Mouse (Mus musculus) forebrain, embryonic 14.5 days (tissue): ENCODE data around the gene Trnp1. TPM values are rescaled to one million over a fixed set of nuclear protein-coding genes. Genes with fewer than 3 reads are reported as not detected.
A peak's percentile ranks its signal among the peaks of the same experiment; 100 is the strongest.

Experiments
- ATAC-seq: fragments of 200-750 bp; cut with Nextera tagmentation; 2 replicates; pipeline ENCODE4 v1.8.0; 2017; ENCODE audit warnings: mild to moderate bottlenecking, moderate library complexity
- DNase-seq: peaks from one replicate; pipeline ENCODE4 v3.0.0-alpha.2; 2015; ENCODE audit warnings: low spot score
- H3K27ac ChIP-seq: fragments of 300-500 bp; sonication (generic); 2 replicates; pipeline ENCODE4 v1.5.1; 2014; ENCODE audit warnings: low read depth, mild to moderate bottlenecking, control low read depth, low read length, moderate library complexity
- H3K27me3 ChIP-seq: fragments of 300-500 bp; sonication (generic); replicated peaks from 2 replicates; pipeline ENCODE4 v1.6.1; 2014; ENCODE audit warnings: low read length, control low read depth, mixed read lengths; ENCODE audit not compliant: control insufficient read depth, insufficient read depth
- H3K36me3 ChIP-seq: fragments of 300-500 bp; sonication (generic); 2 replicates; pipeline ENCODE4 v1.6.1; 2014; ENCODE audit warnings: low read length, control low read depth; ENCODE audit not compliant: control insufficient read depth, insufficient read depth
- H3K4me1 ChIP-seq: fragments of 300-500 bp; sonication (generic); 2 replicates; pipeline ENCODE4 v1.6.1; 2014; ENCODE audit warnings: antibody characterized with exemption, low read length, control low read depth; ENCODE audit not compliant: control insufficient read depth, insufficient read depth
- H3K4me2 ChIP-seq: fragments of 300-500 bp; sonication (generic); 2 replicates; pipeline ENCODE4 v1.6.1; 2014; ENCODE audit warnings: mild to moderate bottlenecking, control low read depth, low read length
- H3K4me3 ChIP-seq: fragments of 300-500 bp; sonication (generic); 2 replicates; pipeline ENCODE4 v1.5.1; 2014; ENCODE audit warnings: low read depth, low read length, control low read depth
- H3K9ac ChIP-seq: fragments of 300-500 bp; sonication (generic); 2 replicates; pipeline ENCODE4 v1.6.1; 2014; ENCODE audit warnings: mild to moderate bottlenecking, low read length, control low read depth, moderate library complexity
- H3K9me3 ChIP-seq: fragments of 300-500 bp; sonication (generic); replicated peaks from 2 replicates; pipeline ENCODE4 v1.6.1; 2016; ENCODE audit warnings: low read length, control low read depth, mixed read lengths; ENCODE audit not compliant: control insufficient read depth
- WGBS: fragments of 180-500 bp; shearing (Covaris S2); extraction: QIAGEN DNeasy Blood & Tissue Kit; methylation state at CpG from one replicate; pipeline ENCODE4 v1.1.7; 2014; 5-methylcytosine and 5-hydroxymethylcytosine counted together
- polyA plus RNA-seq: library from polyadenylated mRNA; unstranded; fragments of >200 nt; fragmentation: Nextera tagmentation; extraction: Ambion mirVana; gene quantifications from 2 replicates; pipeline ENCODE4 v1.2.1, GENCODE M21; 2014

Gene Trnp1
- 5.8 and 6.2 TPM in 2 replicates for polyA plus RNA-seq

DNA sequence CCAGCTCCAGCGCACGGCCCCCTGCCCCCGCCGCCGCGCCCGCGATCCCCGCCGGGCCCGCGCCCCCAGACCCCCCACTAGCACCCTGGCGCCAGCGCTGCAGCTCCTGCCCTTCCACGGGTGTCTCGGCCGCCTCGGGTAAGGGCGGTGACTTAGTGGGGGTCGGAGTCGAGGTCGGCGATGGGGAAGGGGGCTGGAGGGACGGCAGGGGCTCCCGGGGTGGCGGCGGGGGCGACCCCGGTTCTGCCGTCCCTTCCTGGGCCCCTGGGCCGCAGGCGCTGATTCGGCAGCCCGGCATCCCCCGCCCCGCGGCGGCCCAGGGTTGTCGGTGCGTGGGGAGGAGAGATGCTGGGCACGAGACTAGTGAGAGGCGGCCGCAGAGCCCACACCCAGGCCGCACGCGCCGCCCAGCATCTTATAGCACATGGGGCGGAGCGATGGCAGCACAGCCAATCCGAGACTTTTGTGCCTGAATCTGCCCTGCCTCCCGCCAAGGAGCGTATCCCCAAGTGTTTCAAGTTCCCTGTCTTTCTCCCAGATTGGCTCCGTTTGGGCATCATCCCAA lies at the start of gene Trnp1:
Trnp1 (minus strand) TSS at position 391 of the 565 bp plus-strand sequence.
- H3K27me3 ChIP-seq: peaks cover 61% of the 10 kb centered on the region
- no peaks in the 10 kb centered on the region for H3K36me3 ChIP-seq
- DNase-seq (peak; percentile 90), ATAC-seq (peak; percentile 94)
- H3K4me1 ChIP-seq: peaks cover 4% of the 10 kb centered on the region; the same call in 1 of the 2 replicates
- peak within 1 kb of the TSS; percentile 59 for H3K4me3 ChIP-seq
- no peaks in the 10 kb centered on the region for H3K9me3 ChIP-seq
- H3K27ac ChIP-seq: no peak within 1 kb of the TSS
- H3K4me2 ChIP-seq: peak within 1 kb of the TSS; percentile 99
- peak within 1 kb of the TSS; percentile 70 for H3K9ac ChIP-seq
- WGBS: under 1% methylated on average over 35 of the region's 53 CpGs

DNA sequence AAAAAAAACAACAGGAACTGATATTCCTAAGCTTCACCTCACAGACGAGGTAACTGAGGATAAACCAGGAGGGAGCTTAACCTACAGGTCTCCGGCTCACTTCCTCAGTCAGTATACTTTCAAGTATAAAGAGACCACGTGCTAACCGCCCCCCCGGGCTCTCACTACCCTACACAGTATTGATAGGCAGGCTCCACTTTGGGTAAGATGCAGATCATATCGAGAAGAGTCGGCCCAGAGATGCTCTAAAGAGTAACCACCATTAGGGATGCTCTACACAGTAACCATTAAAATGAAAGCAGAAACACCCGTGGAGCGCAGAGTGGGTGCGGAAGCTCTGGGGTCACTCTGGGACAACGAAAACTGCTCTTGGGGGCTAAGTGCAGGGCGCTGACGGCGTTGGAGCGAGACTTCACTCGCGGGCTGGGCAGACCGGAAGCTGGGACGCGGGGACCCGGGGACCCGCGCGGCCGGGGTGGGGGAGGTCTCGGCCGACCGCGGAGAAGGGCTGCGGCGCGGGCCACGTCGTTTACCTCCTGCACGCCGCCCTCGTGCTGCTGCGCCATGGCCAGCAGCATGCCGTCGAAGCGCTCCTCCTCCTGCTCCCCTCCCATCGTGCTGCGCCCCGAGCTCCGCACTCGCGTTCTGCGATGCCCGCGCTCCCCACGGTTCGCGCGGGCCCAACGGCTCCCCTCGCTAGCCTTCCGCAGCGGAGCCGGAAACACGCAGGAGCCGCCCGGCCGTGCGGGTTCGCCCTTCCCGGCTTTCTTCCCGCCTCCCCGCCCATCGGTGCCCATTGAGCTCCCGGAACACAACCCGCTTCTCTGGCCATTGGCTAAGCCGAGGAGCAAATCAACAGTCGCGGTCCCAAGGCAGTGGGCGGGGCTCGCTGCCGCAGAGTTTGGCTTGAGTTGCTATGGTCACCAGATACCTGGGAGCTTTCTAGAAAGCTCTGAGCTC lies 47.2 kb upstream of the Trnp1 start, which contains the start of gene Nudc:
Nudc (minus strand) TSS at position 725 of the 960 bp plus-strand sequence.
- under 1% methylated on average over 73 of the region's 77 CpGs for WGBS
- no peaks in the 10 kb centered on the region for H3K9me3 ChIP-seq
- DNase-seq: peak; percentile 98
- ATAC-seq: peak; percentile 100
- peaks cover 22% of the 10 kb centered on the region for H3K36me3 ChIP-seq
- peak within 1 kb of the TSS; percentile 88 for H3K4me2 ChIP-seq
- H3K9ac ChIP-seq: peak within 1 kb of the TSS; percentile 87
- H3K27ac ChIP-seq: peak within 1 kb of the TSS; percentile 61; the same call in 1 of the 2 replicates
- no peaks in the 10 kb centered on the region for H3K27me3 ChIP-seq
- H3K4me1 ChIP-seq: peaks cover 10% of the 10 kb centered on the region
- H3K4me3 ChIP-seq: peak within 1 kb of the TSS; percentile 90

DNA sequence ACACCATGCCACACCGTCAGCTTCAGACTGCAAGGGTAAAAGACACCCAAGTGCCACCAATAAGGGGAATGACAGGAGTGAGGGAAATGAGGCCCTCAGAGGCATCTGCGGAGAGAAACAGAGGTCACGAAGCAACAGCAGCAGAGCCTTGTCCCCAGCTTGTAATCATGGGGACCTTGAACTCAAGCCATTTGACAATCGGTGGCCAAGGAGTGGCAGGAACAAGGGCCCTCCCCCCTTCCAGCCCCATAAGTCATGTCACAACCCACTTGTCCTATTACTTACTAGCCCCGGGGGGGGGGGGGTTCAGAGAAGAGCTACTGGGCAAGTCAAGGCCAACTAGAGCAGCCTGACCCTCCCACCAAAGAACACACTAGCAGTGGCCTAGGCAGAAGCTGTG lies 38.3 kb upstream of the Trnp1 start:
- Histone ChIP-seq H3K4me3 (no peak overlapping the region), H3K27me3 (no peaks in the 10 kb centered on the region), H3K27ac (no peak overlapping the region), H3K4me2 (no peak overlapping the region), H3K9me3 (no peaks in the 10 kb centered on the region), H3K36me3 (peaks cover 93% of the 10 kb centered on the region), H3K4me1 (no peaks in the 10 kb centered on the region), H3K9ac (no peak overlapping the region)
- DNase-seq (no peak), ATAC-seq (no peak)
- 92% methylated on average over 5 of the region's 5 CpGs for WGBS

DNA sequence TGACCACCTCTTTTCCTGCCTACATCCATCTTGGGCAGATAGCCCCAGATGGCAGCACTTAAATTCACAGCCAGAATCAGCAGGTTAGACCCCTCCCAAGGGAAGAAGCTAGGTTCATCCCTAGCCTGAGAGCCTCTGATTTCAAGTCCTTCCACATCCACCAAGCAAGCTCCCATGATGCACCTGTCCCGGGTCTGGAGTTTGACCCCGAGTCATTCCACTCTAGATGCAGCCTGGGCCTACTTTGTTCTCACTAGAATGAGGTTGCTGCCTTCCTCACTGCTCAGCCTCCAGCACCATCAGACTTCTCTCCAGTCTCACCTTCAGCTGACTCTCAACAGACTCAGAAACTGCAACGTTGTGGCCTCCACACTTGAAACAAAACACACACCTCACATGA lies 37.7 kb upstream of the Trnp1 start:
- no peak overlapping the region for H3K9ac ChIP-seq
- H3K9me3 ChIP-seq: no peaks in the 10 kb centered on the region
- H3K4me1 ChIP-seq: no peaks in the 10 kb centered on the region
- no peak for ATAC-seq
- H3K27me3 ChIP-seq: no peaks in the 10 kb centered on the region
- H3K27ac ChIP-seq: no peak overlapping the region
- H3K4me3 ChIP-seq: no peak overlapping the region
- WGBS: 89% methylated on average over 3 of the region's 3 CpGs
- H3K36me3 ChIP-seq: peaks cover 94% of the 10 kb centered on the region
- no peak overlapping the region for H3K4me2 ChIP-seq
- DNase-seq: no peak

DNA sequence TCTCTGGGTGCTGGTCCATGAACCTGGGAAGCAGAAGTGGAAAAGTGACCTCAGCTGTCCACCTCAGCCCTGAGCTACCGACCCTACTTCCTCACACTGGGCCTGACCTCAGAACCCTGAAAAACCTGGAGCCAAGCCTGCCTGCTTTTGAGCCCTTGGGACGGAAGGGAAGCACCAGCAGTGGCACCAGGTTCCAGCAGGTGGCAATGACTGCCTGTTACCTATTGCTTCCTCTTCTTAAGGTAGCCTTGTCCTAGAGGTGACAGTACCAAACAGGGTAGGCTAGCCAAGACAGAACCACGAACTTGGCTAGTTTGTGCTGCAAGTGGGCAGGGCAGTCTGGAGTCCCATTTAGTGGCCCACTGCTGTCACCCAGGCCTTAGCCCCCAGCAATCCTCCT lies 34.4 kb upstream of the Trnp1 start:
- Histone ChIP-seq H3K4me1 (no peaks in the 10 kb centered on the region), H3K36me3 (peaks cover 88% of the 10 kb centered on the region), H3K27me3 (no peaks in the 10 kb centered on the region), H3K4me3 (no peak overlapping the region), H3K4me2 (no peak overlapping the region), H3K9me3 (no peaks in the 10 kb centered on the region), H3K9ac (no peak overlapping the region), H3K27ac (no peak overlapping the region)
- ATAC-seq: no peak
- 88% methylated on average over 3 of the region's 3 CpGs for WGBS
- no peak for DNase-seq

DNA sequence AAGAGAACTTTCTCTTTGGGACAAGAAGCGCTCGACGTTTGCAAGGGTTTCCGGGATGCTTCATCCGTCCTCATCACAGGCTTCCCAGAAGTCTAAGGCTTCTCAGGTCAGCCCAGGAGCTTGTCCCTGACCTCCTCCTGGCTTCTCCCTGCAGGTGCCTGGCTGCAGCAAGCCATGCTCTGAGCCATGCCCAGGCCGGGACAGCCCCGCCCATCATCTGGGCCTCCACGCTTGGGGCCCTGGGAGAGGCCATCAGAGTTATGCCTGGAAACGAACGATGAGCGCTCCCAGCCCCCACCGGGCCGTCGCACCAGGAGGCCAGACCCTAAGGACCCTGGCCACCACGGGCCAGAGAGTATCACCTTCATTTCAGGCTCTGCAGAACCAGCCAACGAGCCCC lies 29.4 kb upstream of the Trnp1 start:
- DNase-seq (no peak), ATAC-seq (no peak)
- WGBS: 80% methylated on average over 16 of the region's 16 CpGs
- Histone ChIP-seq H3K36me3 (peaks cover 44% of the 10 kb centered on the region), H3K27ac (no peak overlapping the region), H3K9me3 (no peaks in the 10 kb centered on the region), H3K4me2 (no peak overlapping the region), H3K4me3 (no peak overlapping the region), H3K9ac (no peak overlapping the region), H3K27me3 (no peaks in the 10 kb centered on the region), H3K4me1 (no peaks in the 10 kb centered on the region)

DNA sequence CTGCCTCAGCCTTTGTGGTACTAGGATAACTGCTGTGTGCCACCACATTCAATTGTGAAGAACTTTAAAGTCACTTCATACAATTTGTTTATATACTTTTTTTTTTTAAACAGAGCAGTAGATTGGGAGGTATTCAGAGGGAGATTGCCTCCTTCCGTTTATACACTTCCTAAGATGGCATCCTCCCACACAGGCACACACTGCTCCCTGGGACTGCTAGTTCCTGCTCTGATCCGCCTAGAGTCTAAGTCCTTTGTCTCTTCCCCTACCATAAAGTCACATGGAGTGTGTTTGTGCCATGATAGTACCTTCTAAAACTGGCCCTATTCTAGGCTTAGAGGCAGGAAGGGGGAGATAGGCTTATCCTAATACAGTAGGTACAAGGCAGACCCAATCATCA lies 23.2 kb upstream of the Trnp1 start:
- Histone ChIP-seq H3K27me3 (peaks cover 34% of the 10 kb centered on the region), H3K9me3 (no peaks in the 10 kb centered on the region), H3K9ac (no peak overlapping the region), H3K4me2 (no peak overlapping the region), H3K36me3 (no peaks in the 10 kb centered on the region), H3K4me3 (no peak overlapping the region), H3K27ac (no peak overlapping the region), H3K4me1 (no peaks in the 10 kb centered on the region; the same call in 1 of the 2 replicates)
- WGBS: 66% methylated on average over 2 of the region's 2 CpGs
- DNase-seq (no peak), ATAC-seq (no peak)

DNA sequence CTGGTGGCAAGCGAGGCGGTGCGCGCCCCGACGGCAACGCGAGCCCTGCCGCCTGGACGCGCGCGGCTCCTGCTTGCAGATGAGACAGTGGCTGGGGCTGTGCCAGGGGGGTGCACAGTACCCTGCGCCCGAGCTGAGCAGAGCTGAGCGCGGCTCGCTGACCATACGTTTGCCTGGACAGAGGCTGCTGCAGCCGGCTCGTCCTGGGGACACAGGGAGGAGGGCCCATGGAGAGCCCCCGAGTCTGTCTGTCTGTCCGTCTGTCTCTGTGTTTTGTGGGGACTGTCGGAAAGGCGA lies 21.0 kb upstream of the Trnp1 start:
- Histone ChIP-seq H3K4me1 (no peaks in the 10 kb centered on the region; the same call in 1 of the 2 replicates), H3K27ac (no peak overlapping the region), H3K9me3 (no peaks in the 10 kb centered on the region), H3K4me3 (peak overlapping the region; percentile 21), H3K36me3 (no peaks in the 10 kb centered on the region), H3K27me3 (peaks cover 34% of the 10 kb centered on the region), H3K9ac (no peak overlapping the region), H3K4me2 (peak overlapping the region; percentile 34)
- ATAC-seq: no peak
- 4% methylated on average over 25 of the region's 25 CpGs for WGBS
- DNase-seq: no peak
